Mouse (Mus musculus) telencephalon, adult 2 months (tissue): Measurements from ENCODE around the gene Wbp1l.

Source experiments
- DNase-seq: peaks from one replicate; pipeline ENCODE4 v3.0.0-alpha.2; 2011; ENCODE audit warnings: low read depth, low spot score

Gene Wbp1l

DNA sequence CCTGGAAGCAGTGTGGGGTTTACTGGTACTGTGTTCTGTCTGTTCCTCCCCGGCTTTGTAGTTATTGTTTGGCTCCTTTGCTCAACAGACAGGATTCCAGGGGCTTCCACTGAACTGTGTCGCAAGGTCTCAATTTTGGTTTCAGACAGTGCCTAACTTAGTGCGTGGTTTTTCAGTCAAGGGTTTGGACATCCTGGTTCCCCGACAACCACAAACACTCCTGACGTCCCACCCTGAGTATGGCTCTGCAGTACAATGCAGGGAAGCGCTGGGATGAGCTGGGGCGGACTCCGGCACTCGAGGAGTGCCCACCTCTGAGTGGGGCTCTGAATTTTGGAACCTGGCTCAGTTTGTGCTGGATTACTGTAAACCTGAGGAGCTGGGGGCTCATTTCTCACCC, 30.9 kb downstream of the Wbp1l start:
- DNase-seq: no peak

- no peak for DNase-seq
Measured at GRCm38 (mm10) chr19:46631637-46632036, 32.8 kb downstream of the Wbp1l start.

DNA sequence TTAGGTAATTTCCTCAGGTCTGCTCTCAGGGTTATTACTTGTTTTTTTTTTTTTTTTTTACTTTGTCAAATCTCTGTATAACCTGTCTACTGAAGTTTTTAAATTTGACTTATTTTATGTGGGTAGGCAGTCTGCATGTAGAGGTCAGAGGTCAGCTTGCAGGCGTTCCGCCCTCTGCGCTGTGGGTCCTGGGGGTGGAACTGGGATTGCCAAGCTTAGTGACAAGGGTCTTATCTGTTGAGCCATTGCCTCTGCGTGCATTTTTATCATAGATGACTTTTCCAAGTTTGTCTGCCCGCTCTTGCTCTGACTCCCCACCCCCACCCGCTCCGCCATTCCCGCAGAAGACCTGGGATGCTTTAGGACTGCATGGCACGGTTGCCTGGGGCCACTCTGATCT, 36.9 kb downstream of the Wbp1l start:
- DNase-seq: no peak

DNA sequence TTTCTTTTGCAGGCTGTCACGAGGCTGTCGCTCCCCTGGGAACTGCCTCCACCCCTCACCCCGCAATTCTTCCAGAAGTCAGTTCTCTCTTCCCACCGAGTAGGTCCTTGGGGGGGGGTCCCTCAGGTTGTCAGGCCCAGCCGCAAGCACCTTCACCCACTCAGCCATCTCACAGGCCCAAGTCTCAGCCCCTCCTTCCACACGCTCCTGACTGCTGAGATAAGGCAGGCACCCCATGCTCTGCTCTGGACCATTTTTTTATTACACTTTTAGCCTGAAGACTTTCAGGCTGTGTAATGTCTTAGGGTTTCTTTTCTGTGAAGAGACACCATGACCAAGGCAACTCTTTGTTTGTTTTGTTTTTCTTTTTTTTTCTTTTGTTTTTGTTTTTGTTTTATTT, 38.7 kb downstream of the Wbp1l start:
- no peak for DNase-seq

GRCm38 (mm10) chr19:46639053-46639452, 40.2 kb downstream of the Wbp1l start:
- DNase-seq: no peak

GRCm38 (mm10) chr19:46639496-46639895, 40.6 kb downstream of the Wbp1l start:
- no peak for DNase-seq

DNA sequence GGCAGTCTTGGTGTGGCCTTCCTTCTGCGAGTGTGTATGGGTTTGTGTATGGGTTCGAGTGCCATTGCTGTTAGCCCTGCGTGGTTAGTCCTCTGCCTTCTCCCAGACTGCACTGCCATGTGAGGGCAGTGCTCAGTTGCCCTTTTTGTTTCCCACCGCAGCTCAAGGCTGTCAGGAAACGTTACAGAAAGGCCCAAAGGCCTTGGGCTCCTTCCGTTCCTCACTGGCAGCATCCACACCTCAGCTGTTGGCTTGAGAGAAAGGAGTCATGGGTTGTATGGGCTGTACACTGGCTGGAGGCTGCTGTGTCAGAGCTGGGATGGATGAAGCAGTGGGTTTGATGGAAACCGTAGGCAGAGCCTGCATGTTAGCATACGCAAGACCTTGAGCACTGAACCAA, 41.9 kb downstream of the Wbp1l start:
- no peak for DNase-seq

- DNase-seq: no peak
Measured at GRCm38 (mm10) chr19:46641420-46642085, 42.7 kb downstream of the Wbp1l start.

DNA sequence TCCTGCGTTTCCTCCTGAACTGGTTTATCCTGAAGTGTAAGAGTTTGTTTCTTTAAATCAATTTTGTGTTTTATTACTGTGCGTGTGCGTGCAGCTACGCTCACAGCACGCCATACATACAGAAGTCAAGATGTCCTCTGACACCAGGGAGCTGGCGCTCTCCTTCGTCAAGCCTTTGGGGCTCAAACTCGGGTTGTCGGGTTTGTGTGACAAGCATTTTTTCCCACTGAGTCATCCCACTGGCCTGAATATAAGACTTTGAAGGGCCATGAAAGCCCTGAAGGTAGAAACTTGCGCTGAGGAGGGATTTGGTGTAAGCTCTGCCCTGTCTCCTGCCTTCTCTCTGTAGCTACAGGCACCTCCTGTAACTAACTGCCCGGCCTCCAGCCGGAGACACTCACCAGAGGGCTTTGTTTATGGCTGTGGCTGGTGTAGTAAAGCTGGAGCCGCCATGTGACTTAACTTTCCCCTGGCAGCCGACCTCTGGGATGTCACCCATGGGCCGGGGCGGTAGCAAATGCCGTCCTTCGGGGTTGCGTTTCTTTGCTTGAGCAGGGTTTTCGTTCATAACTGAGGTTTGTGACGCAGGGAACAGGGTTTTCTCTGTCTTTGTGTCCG, 43.4 kb downstream of the Wbp1l start:
- DNase-seq: no peak

DNA sequence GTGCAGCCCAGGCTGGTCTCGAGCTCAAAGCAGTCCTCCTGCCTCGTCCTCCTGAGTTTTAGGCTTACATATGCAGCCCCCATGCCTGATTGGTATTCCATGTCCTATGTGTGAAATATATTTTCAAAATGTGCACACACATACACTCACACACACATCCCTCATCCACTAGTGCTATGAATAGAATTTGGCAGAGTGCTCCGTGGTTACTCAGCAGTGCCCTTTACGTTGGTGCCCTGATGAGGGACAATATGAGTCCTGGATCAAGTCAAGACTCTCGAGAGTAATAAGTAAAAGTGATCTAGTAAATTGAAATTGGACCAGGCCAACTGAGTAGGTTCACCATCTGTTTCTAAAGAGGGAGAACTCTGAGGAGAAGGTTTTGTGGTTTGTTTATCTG, 44.4 kb downstream of the Wbp1l start:
- no peak for DNase-seq

DNA sequence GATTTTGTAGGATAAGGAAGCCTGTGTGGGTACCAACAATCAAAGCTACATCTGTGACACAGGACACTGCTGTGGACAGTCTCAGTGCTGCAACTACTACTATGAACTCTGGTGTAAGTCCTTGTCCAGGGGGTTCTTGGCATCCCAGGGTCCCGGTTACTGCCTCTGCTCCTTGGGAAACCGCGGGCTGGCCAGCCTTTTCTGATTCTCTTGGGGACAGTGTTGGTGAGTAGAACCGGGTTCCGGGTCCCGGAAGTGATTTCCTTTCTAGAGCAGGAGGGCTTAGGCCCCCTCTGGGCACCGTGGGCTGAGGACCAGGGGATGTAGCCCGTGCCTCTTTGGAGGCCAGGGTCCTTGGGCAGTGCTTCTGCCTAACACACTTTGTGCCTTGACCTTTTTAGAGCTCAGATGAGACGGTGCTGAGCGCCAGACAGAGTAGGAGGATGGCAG, 45.5 kb downstream of the Wbp1l start:
- DNase-seq: no peak

DNA sequence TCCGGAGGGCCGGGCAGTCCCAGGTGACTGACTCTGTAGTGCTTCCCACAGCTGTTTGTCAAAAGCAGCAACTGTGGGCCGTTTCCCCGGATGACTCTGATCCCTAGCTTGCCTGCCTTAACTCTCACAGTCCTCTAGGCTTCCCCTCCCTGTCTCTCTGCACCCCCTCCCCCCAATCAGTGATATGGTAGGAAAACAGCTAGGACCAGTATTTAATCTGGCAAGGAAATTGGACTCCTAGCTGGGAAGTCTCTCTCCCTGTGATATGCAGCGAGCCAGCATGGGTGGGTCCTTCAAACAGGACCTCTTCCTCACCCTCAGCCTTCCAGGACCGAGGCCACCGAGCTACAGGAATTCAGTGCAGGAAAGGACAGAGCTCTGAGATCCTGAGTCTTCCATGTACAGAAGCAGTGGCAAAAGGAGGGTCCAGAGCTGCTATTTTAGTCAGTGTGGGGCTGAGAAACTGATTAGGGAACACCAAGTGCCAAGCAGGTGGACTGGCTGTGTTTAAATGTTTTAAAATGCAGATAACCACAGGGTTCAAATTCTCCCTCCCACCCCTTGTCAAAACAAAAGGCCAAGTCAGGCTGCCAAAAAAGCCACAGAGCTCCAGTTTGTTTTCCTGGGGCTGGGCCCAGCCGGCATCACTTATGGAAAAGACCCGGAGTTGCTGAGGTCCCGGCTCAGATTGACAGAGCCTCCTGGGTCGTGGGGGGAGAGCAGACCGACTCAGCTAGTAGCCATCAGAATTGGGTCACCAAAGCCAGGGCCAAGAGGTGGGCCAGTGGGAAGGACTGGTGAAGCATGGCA, 46.1 kb downstream of the Wbp1l start:
- no peak for DNase-seq

- DNase-seq: no peak
Measured at GRCm38 (mm10) chr19:46646041-46646481, 47.2 kb downstream of the Wbp1l start.

- no peak for DNase-seq
Measured at GRCm38 (mm10) chr19:46647254-46647653, 48.4 kb downstream of the Wbp1l start.

DNA sequence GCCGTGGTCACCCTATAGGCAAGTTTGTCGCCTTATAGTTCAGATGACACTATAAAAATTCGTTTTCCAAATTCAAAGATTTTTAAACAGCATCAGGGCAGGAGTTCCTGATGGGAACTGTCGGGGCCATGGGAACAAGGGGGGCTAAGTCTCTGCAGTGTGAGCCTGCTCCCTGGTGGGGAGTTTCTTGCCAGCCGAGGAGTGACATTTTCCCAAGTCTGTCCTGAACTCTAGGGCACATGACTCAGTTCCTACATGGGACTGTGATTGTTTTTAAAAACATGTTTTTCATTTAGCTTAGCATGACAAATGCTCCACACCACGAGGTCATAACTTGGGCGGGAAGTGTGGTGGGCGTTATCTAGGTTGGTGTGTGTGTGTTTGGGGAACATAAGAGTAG, 49.0 kb downstream of the Wbp1l start:
- no peak for DNase-seq

GRCm38 (mm10) chr19:46648565-46648964, 49.7 kb downstream of the Wbp1l start:
- DNase-seq: no peak

DNA sequence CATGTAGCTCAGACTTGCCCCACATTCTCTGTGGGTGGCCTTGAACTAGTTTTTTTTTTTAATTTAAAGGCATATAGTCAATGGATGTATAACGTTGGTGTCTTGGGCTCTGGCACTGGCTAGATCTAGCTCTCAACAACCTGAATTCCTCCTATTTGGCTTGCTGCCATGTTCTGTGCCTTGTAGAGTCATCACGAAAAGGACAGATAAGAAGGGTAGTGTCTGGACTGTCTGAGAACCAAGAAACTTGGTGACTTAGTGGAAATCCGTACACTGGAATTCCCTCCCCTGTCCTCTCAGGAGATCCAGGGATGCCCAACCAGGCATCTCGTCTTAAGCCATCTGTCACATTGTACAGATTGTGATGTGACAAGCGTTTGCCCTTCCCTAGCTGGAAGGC, 54.3 kb downstream of the Wbp1l start:
- no peak for DNase-seq

- no peak for DNase-seq
Measured at GRCm38 (mm10) chr19:46653616-46654235, 54.8 kb downstream of the Wbp1l start.

GRCm38 (mm10) chr19:46655626-46656025, 56.7 kb downstream of the Wbp1l start:
- DNase-seq: no peak

- no peak for DNase-seq
Measured at GRCm38 (mm10) chr19:46656151-46656840, 57.4 kb downstream of the Wbp1l start.

DNA sequence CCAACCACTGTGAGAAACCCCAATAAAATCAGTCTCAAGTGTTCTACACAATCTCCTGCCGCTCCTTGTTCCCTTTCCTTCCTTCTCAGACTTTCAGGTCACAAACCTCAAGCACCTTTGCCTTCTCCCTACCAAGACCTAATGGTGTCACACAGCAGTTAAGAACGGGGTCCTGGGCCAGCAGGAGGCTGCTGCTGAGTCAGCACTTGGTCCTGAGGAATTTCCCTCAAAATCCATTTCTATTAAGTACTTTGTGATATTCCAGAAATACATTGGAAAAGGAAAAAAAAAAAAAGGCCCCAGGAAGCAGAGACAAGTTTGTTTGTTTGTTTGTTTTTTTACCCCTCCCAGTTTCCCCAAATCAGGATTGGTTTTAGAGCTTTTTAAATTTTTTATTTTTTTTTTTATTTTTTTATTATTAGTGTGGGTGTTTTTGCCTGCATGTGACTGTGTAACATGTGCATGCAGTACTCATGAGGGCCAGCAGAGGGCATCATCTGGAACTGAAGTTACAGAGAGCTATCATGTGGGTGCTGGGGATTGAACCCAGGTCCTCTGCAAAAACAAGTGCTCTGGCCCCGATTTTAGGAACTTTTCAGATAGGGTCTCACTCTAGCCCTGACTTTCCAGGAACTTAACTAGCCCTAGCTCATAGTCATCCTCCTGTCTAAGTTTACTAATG, 58.6 kb downstream of the Wbp1l start:
- no peak for DNase-seq
